Mouse (Mus musculus): ENCODE results near the gene Cmss1. TPM values are rescaled to one million over a fixed set of nuclear protein-coding genes. Genes with fewer than 3 reads are reported as not detected.

The Cmss1 gene
- polyA plus RNA-seq, 1 experiment from 2014 or later, result 33.5 TPM

- DNase-seq (ENCODE audit: low spot score) (no peak), ATAC-seq (ENCODE audit: low read depth) (no peak)
- Histone ChIP-seq H3K4me2 (ENCODE audit: low read depth, low read length) (no peak overlapping the region), H3K36me3 (ENCODE audit: control insufficient read depth, insufficient read depth, low read length) (no peaks in the 10 kb centered on the region), H3K27ac (replicated peaks; ENCODE audit: low read depth, low read length) (no peak overlapping the region), H3K4me1 (ENCODE audit: control insufficient read depth, insufficient read depth, low read length) (peaks cover under 1% of the 10 kb centered on the region; the same call in 1 of the 2 replicates), H3K27me3 (replicated peaks; ENCODE audit: control insufficient read depth, insufficient read depth, low read length) (no peaks in the 10 kb centered on the region), H3K9ac (ENCODE audit: low read depth, low read length) (no peak overlapping the region), H3K4me3 (ENCODE audit: low read depth, low read length) (no peak overlapping the region), H3K9me3 (ENCODE audit: control insufficient read depth, low read length) (no peaks in the 10 kb centered on the region)
- 69% methylated on average over 4 of the region's 4 CpGs for WGBS
These were observed 81.2 kb downstream of the Cmss1 start for GRCm38 (mm10) chr16:57525476-57525875.

DNA sequence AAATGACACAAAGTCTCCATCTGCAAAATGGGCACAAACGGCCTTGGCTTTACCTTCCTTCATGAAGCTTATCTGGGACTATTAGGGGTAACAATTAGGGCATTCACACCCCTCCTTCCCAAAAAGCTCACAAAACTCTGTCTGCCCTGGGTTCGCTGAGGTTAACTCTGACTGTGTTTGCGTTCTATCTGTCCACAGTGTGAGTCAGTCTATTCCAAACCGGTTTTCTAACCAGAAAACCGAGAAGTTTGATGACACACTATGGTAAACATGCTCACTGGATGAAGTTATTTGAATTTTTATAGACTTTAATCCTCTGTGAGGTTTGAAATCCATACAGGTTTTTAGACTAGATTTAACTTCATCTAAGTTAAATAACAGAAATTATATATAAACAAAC lies 81.6 kb downstream of the Cmss1 start:
- DNase-seq (ENCODE audit: low spot score), result no peak
- H3K9me3 ChIP-seq (ENCODE audit: control insufficient read depth, low read length), result no peaks in the 10 kb centered on the region
- H3K4me3 ChIP-seq (ENCODE audit: low read depth, low read length), result no peak overlapping the region
- no peaks in the 10 kb centered on the region for H3K36me3 ChIP-seq (ENCODE audit: control insufficient read depth, insufficient read depth, low read length)
- H3K9ac ChIP-seq (ENCODE audit: low read depth, low read length), result no peak overlapping the region
- H3K4me1 ChIP-seq (ENCODE audit: control insufficient read depth, insufficient read depth, low read length), result no peaks in the 10 kb centered on the region; the same call in 1 of the 2 replicates
- WGBS, result 80% methylated on average over 5 of the region's 5 CpGs
- no peak overlapping the region for H3K4me2 ChIP-seq (ENCODE audit: low read depth, low read length)
- no peak overlapping the region for H3K27ac ChIP-seq (replicated peaks; ENCODE audit: low read depth, low read length)
- ATAC-seq (ENCODE audit: low read depth), result no peak
- no peaks in the 10 kb centered on the region for H3K27me3 ChIP-seq (replicated peaks; ENCODE audit: control insufficient read depth, insufficient read depth, low read length)

DNA sequence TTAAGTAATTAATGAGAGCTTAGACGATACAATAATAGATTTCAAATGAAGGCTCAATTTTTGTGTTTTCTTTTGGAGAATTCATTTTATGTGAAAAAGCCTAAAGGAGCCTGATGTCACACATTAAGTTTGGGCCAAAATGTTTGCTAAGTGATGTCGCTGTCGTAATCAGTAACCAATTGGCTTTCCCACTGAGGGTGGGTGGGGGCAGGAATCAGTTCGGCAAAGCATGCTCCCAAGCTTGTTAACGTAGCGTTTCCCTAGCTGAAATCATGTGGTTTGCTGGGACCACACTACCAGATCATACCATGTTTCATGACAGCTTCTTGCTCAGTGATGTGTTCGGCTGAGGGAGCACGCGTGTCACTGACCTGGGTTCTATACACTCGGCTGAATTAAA lies 91.0 kb downstream of the Cmss1 start:
- no peaks in the 10 kb centered on the region for H3K36me3 ChIP-seq (ENCODE audit: control insufficient read depth, insufficient read depth, low read length)
- 64% methylated on average over 10 of the region's 10 CpGs for WGBS
- no peaks in the 10 kb centered on the region for H3K4me1 ChIP-seq (ENCODE audit: control insufficient read depth, insufficient read depth, low read length)
- ATAC-seq (ENCODE audit: low read depth), result no peak
- H3K4me3 ChIP-seq (ENCODE audit: low read depth, low read length), result no peak overlapping the region
- no peak overlapping the region for H3K4me2 ChIP-seq (ENCODE audit: low read depth, low read length)
- 0 out of 2 replicates have a peak overlapping the region, but pooled peaks have one; percentile 44 for H3K27ac ChIP-seq (replicated peaks; ENCODE audit: low read depth, low read length)
- no peaks in the 10 kb centered on the region for H3K9me3 ChIP-seq (ENCODE audit: control insufficient read depth, low read length)
- no peaks in the 10 kb centered on the region for H3K27me3 ChIP-seq (replicated peaks; ENCODE audit: control insufficient read depth, insufficient read depth, low read length)
- no peak overlapping the region for H3K9ac ChIP-seq (ENCODE audit: low read depth, low read length)
- peak; percentile 41 for DNase-seq (ENCODE audit: low spot score)

DNA sequence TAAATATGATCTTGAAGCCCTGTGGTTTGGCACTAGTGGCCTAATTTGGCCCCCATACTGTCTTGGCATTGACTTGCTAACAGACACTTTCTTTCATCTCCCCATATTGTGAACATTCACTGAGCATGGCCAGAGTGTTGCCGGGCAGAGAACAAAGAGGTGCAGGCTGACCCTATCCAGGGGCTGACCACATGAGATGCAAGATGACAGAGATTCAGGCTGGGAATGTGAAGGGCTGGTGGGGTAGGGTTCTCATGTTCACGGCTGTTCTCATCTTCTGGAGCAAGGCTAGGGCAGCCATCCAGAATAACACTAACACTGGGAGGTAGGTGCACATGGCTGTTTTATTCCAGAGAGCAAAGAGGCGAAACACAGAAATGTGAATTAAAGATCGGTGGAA lies 92.3 kb downstream of the Cmss1 start:
- Histone ChIP-seq H3K4me1 (ENCODE audit: control insufficient read depth, insufficient read depth, low read length) (no peaks in the 10 kb centered on the region), H3K27me3 (replicated peaks; ENCODE audit: control insufficient read depth, insufficient read depth, low read length) (no peaks in the 10 kb centered on the region), H3K27ac (replicated peaks; ENCODE audit: low read depth, low read length) (no peak overlapping the region), H3K9me3 (ENCODE audit: control insufficient read depth, low read length) (no peaks in the 10 kb centered on the region), H3K4me3 (ENCODE audit: low read depth, low read length) (no peak overlapping the region), H3K4me2 (ENCODE audit: low read depth, low read length) (no peak overlapping the region), H3K36me3 (ENCODE audit: control insufficient read depth, insufficient read depth, low read length) (no peaks in the 10 kb centered on the region), H3K9ac (ENCODE audit: low read depth, low read length) (no peak overlapping the region)
- no peak for ATAC-seq (ENCODE audit: low read depth)
- no peak for DNase-seq (ENCODE audit: low spot score)
- 65% methylated on average over 4 of the region's 4 CpGs for WGBS

GRCm38 (mm10) chr16:57513562-57513961 lies 93.1 kb downstream of the Cmss1 start:
- Histone ChIP-seq H3K4me3 (ENCODE audit: low read depth, low read length) (no peak overlapping the region), H3K9me3 (ENCODE audit: control insufficient read depth, low read length) (no peaks in the 10 kb centered on the region), H3K9ac (ENCODE audit: low read depth, low read length) (no peak overlapping the region), H3K27me3 (replicated peaks; ENCODE audit: control insufficient read depth, insufficient read depth, low read length) (no peaks in the 10 kb centered on the region), H3K4me2 (ENCODE audit: low read depth, low read length) (no peak overlapping the region), H3K4me1 (ENCODE audit: control insufficient read depth, insufficient read depth, low read length) (no peaks in the 10 kb centered on the region), H3K36me3 (ENCODE audit: control insufficient read depth, insufficient read depth, low read length) (no peaks in the 10 kb centered on the region), H3K27ac (replicated peaks; ENCODE audit: low read depth, low read length) (no peak overlapping the region)
- WGBS, result 78% methylated on average over 7 of the region's 7 CpGs
- no peak for DNase-seq (ENCODE audit: low spot score)
- ATAC-seq (ENCODE audit: low read depth), result no peak

DNA sequence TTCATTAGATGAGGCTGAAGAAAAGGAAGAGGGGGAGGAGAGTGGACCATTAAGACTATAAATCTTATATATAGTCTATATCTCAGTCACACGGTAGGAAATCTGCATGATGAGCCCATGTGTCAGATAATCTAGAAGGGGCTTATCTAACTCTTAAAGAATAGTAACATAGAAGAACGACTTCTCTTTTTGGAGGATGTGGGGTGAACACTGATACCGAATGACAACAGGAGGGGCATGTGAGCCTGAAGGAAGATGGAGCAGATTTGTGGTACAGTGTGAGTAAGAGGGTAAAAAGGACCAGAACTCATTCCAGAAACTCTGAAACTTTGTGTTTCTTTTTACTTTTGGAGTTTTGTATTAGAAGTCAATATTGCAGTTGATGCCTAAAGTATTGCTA lies 97.6 kb downstream of the Cmss1 start:
- Histone ChIP-seq H3K4me2 (ENCODE audit: low read depth, low read length) (no peak overlapping the region), H3K4me1 (ENCODE audit: control insufficient read depth, insufficient read depth, low read length) (peaks cover 3% of the 10 kb centered on the region; the same call in 1 of the 2 replicates), H3K9me3 (ENCODE audit: control insufficient read depth, low read length) (no peaks in the 10 kb centered on the region), H3K9ac (ENCODE audit: low read depth, low read length) (no peak overlapping the region), H3K27ac (replicated peaks; ENCODE audit: low read depth, low read length) (no peak overlapping the region), H3K4me3 (ENCODE audit: low read depth, low read length) (no peak overlapping the region), H3K27me3 (replicated peaks; ENCODE audit: control insufficient read depth, insufficient read depth, low read length) (no peaks in the 10 kb centered on the region), H3K36me3 (ENCODE audit: control insufficient read depth, insufficient read depth, low read length) (no peaks in the 10 kb centered on the region)
- DNase-seq (ENCODE audit: low spot score) (no peak), ATAC-seq (ENCODE audit: low read depth) (no peak)
- WGBS, result 88% methylated on average over 3 of the region's 3 CpGs

DNA sequence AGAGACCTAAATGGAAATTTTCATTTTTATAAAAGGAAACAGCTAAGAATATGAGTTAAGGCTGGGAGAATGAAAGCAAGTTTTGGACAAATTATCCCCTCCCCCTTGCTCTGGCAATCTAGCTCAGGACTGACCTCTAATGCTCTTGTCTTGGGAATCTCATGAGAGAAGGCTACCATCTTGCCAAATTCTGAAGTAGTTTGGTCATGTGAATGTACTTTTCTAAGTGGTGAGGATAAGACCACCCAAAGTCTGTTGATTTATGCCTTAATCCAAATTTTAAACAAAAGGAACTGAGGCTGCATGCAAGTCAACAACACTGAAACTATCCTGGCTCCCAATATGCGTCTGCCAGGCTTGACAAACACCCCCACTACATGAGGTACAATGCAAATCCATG lies 98.3 kb downstream of the Cmss1 start:
- DNase-seq (ENCODE audit: low spot score) (peak; percentile 35), ATAC-seq (ENCODE audit: low read depth) (no peak; the same call in 1 of the 2 replicates)
- Histone ChIP-seq H3K27me3 (replicated peaks; ENCODE audit: control insufficient read depth, insufficient read depth, low read length) (no peaks in the 10 kb centered on the region), H3K4me3 (ENCODE audit: low read depth, low read length) (no peak overlapping the region), H3K4me1 (ENCODE audit: control insufficient read depth, insufficient read depth, low read length) (peaks cover 3% of the 10 kb centered on the region; the same call in 1 of the 2 replicates), H3K27ac (replicated peaks; ENCODE audit: low read depth, low read length) (no peak overlapping the region), H3K9me3 (ENCODE audit: control insufficient read depth, low read length) (no peaks in the 10 kb centered on the region), H3K36me3 (ENCODE audit: control insufficient read depth, insufficient read depth, low read length) (no peaks in the 10 kb centered on the region), H3K4me2 (ENCODE audit: low read depth, low read length) (no peak overlapping the region), H3K9ac (ENCODE audit: low read depth, low read length) (no peak overlapping the region)
- WGBS, result 85% methylated on average over 1 of the region's 1 CpGs

DNA sequence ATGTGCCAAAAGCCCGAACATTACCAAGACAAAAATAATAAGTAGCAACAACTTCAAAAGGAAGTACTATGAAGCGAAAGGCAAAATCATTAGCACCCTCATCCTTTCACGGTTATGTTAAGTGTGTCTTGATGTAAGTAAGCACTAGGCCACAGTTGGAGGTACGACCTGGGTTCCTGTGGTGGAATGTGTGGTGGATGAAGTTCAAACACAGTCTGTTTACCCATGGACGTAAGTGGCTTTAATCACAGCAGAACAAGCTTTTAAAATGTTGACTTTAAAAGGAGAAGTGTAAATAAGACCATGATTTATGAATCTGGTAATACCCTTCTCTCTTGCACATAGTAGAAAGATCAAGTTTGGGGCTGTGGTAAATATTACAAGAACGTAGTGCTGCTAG lies 100.5 kb downstream of the Cmss1 start:
- peaks cover 3% of the 10 kb centered on the region; the same call in 1 of the 2 replicates for H3K4me1 ChIP-seq (ENCODE audit: control insufficient read depth, insufficient read depth, low read length)
- ATAC-seq (ENCODE audit: low read depth), result no peak
- no peak for DNase-seq (ENCODE audit: low spot score)

GRCm38 (mm10) chr16:57504728-57505127 lies 101.9 kb downstream of the Cmss1 start:
- Histone ChIP-seq H3K27me3 (replicated peaks; ENCODE audit: control insufficient read depth, insufficient read depth, low read length) (no peaks in the 10 kb centered on the region), H3K9ac (ENCODE audit: low read depth, low read length) (no peak overlapping the region), H3K9me3 (ENCODE audit: control insufficient read depth, low read length) (no peaks in the 10 kb centered on the region), H3K27ac (replicated peaks; ENCODE audit: low read depth, low read length) (no peak overlapping the region), H3K4me1 (ENCODE audit: control insufficient read depth, insufficient read depth, low read length) (peaks cover 3% of the 10 kb centered on the region; the same call in 1 of the 2 replicates), H3K4me2 (ENCODE audit: low read depth, low read length) (no peak overlapping the region), H3K36me3 (ENCODE audit: control insufficient read depth, insufficient read depth, low read length) (no peaks in the 10 kb centered on the region), H3K4me3 (ENCODE audit: low read depth, low read length) (no peak overlapping the region)
- WGBS, result 86% methylated on average over 4 of the region's 4 CpGs
- DNase-seq (ENCODE audit: low spot score) (no peak), ATAC-seq (ENCODE audit: low read depth) (no peak)

More for the DNA sequence above, 100.5 kb downstream of the Cmss1 start:
- WGBS, result 74% methylated on average over 6 of the region's 6 CpGs
- H3K4me3 ChIP-seq (ENCODE audit: low read depth, low read length), result no peak overlapping the region
- no peak overlapping the region for H3K27ac ChIP-seq (replicated peaks; ENCODE audit: low read depth, low read length)
- no peaks in the 10 kb centered on the region for H3K27me3 ChIP-seq (replicated peaks; ENCODE audit: control insufficient read depth, insufficient read depth, low read length)
- H3K9ac ChIP-seq (ENCODE audit: low read depth, low read length), result no peak overlapping the region
- H3K4me2 ChIP-seq (ENCODE audit: low read depth, low read length), result no peak overlapping the region
- H3K9me3 ChIP-seq (ENCODE audit: control insufficient read depth, low read length), result no peaks in the 10 kb centered on the region
- no peaks in the 10 kb centered on the region for H3K36me3 ChIP-seq (ENCODE audit: control insufficient read depth, insufficient read depth, low read length)
